Mouse (Mus musculus) testis, adult 2 months (tissue): ENCODE results near the gene Apobec2.

Experiments used
- CTCF ChIP-seq: fragments of 200-500 bp; IDR thresholded peaks from 2 replicates; pipeline ENCODE4 v1.5.1; 2012; ENCODE audit warnings: low read depth, mild to moderate bottlenecking, inconsistent platforms, low read length, moderate library complexity; ENCODE audit not compliant: control insufficient read depth, insufficient read depth, insufficient replicate concordance
- POLR2A ChIP-seq: fragments of 200-500 bp; IDR thresholded peaks from 2 replicates; pipeline ENCODE4 v1.6.1; 2012; ENCODE audit warnings: low read depth, mild to moderate bottlenecking, inconsistent platforms, low read length, moderate library complexity; ENCODE audit not compliant: control insufficient read depth

DNA sequence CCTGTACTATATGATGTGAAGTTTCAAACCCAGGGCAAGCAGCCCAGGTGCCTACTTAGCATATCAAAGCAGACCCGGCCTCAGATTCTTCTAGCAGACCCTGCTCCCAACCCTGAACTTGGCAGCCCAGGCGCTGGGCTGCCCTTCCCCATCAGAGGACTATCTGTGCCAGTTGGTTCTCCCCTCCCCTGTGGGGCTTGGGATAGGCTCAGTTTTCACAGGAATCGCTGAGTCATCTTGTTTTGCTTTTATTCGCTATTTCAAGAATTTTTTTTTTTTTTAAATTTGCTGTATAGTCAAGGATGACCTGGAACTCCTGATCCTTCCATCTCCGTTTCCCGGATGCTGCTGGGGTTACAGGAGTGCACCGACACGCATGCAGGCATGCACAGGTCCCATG, 14.9 kb upstream of the Apobec2 start:
- no peak for TF ChIP-seq CTCF
- no peak for TF ChIP-seq POLR2A
